ENCODE assay signal across 8 mouse cellular contexts in genomic region chr15:98001321-98002112, GRCm38 (mm10). TPM values are rescaled to one million over a fixed set of nuclear protein-coding genes. Genes with fewer than 3 reads are reported as not detected.
DNase-seq lines count a peak whose midpoint lies in the region; ATAC-seq lines count a peak whose summit lies in the region.

No protein-coding gene starts in this region.

- ATAC-seq in heart, embryonic 11.5 days (replicated peaks; ENCODE audit: insufficient number of reproducible peaks, low FRiP score, low TSS enrichment) = no peak
- peak; percentile 26 for ATAC-seq in forebrain, embryonic 15.5 days (replicated peaks)
- peak; percentile 31; the same call in 1 of the 2 replicates for ATAC-seq in kidney, embryonic 15.5 days (replicated peaks; ENCODE audit: low FRiP score)
- peak; percentile 12; the same call in 1 of the 2 replicates for ATAC-seq in midbrain, embryonic 16.5 days

- H3K36me3 ChIP-seq in heart, embryonic 11.5 days (ENCODE audit: control insufficient read depth, insufficient read depth, low read length) = no peaks in the 10 kb centered on the region
- no peaks in the 10 kb centered on the region for H3K36me3 ChIP-seq in forebrain, embryonic 15.5 days
- peaks cover 3% of the 10 kb centered on the region; the same call in 1 of the 2 replicates for H3K36me3 ChIP-seq in kidney, embryonic 15.5 days
- no peaks in the 10 kb centered on the region for H3K36me3 ChIP-seq in midbrain, embryonic 16.5 days (ENCODE audit: control insufficient read depth, insufficient read depth, low read length)

- H3K9ac ChIP-seq in heart, embryonic 11.5 days (ENCODE audit: low read depth, low read length) = peak overlapping the region; percentile 75
- H3K9ac ChIP-seq in forebrain, embryonic 15.5 days (replicated peaks) = peak overlapping the region; percentile 51
- H3K9ac ChIP-seq in kidney, embryonic 15.5 days = peak overlapping the region; percentile 1; the same call in 1 of the 2 replicates
- H3K9ac ChIP-seq in midbrain, embryonic 16.5 days (ENCODE audit: low read depth, low read length) = peak overlapping the region; percentile 62

- H3K4me1 ChIP-seq in heart, embryonic 11.5 days (ENCODE audit: control insufficient read depth, insufficient read depth, low read length) = peaks cover 38% of the 10 kb centered on the region
- peaks cover 79% of the 10 kb centered on the region for H3K4me1 ChIP-seq in forebrain, embryonic 15.5 days
- H3K4me1 ChIP-seq in kidney, embryonic 15.5 days = peaks cover 57% of the 10 kb centered on the region
- peaks cover 51% of the 10 kb centered on the region for H3K4me1 ChIP-seq in midbrain, embryonic 16.5 days (ENCODE audit: control insufficient read depth, insufficient read depth, low read length)

- peak overlapping the region; percentile 66 for H3K27ac ChIP-seq in heart, embryonic 11.5 days (ENCODE audit: low read depth, low read length)
- H3K27ac ChIP-seq in forebrain, embryonic 15.5 days (replicated peaks) = peak overlapping the region; percentile 81
- peak overlapping the region; percentile 11 for H3K27ac ChIP-seq in kidney, embryonic 15.5 days
- H3K27ac ChIP-seq in midbrain, embryonic 16.5 days (ENCODE audit: low read length) = peak overlapping the region; percentile 81

- no peak for DNase-seq in heart, postnatal 25 days (ENCODE audit: low spot score)
- no peak for DNase-seq in spleen, postnatal 4 days (ENCODE audit: low spot score in 2 of 2)
- DNase-seq in adrenal gland, adult 8-10 months = no peak
- no peak for DNase-seq in layer of hippocampus, adult 18-20 months (ENCODE audit: low spot score in 2 of 2)

- H3K9me3 ChIP-seq in heart, embryonic 11.5 days (replicated peaks; ENCODE audit: control insufficient read depth, low read length) = no peaks in the 10 kb centered on the region
- H3K9me3 ChIP-seq in forebrain, embryonic 15.5 days = no peaks in the 10 kb centered on the region
- no peaks in the 10 kb centered on the region for H3K9me3 ChIP-seq in kidney, embryonic 15.5 days (replicated peaks)
- H3K9me3 ChIP-seq in midbrain, embryonic 16.5 days (replicated peaks; ENCODE audit: control insufficient read depth, low read length, poor library complexity, severe bottlenecking) = no peaks in the 10 kb centered on the region

- H3K4me3 ChIP-seq in heart, embryonic 11.5 days (ENCODE audit: low read depth, low read length) = peak overlapping the region; percentile 57
- peak overlapping the region; percentile 44 for H3K4me3 ChIP-seq in forebrain, embryonic 15.5 days
- H3K4me3 ChIP-seq in kidney, embryonic 15.5 days (replicated peaks) = peak overlapping the region; percentile 44
- peak overlapping the region; percentile 43 for H3K4me3 ChIP-seq in midbrain, embryonic 16.5 days (ENCODE audit: low read depth, low read length)

- peaks cover 59% of the 10 kb centered on the region for H3K27me3 ChIP-seq in heart, embryonic 11.5 days (ENCODE audit: control insufficient read depth, insufficient read depth, low read length)
- H3K27me3 ChIP-seq in forebrain, embryonic 15.5 days = peaks cover 32% of the 10 kb centered on the region; the same call in 1 of the 2 replicates
- H3K27me3 ChIP-seq in kidney, embryonic 15.5 days = peaks cover 98% of the 10 kb centered on the region
- H3K27me3 ChIP-seq in midbrain, embryonic 16.5 days (ENCODE audit: control insufficient read depth, insufficient read depth, low read depth, low read length) = peaks cover 12% of the 10 kb centered on the region

- under 1% methylated on average over 37 of the region's 37 CpGs for WGBS in heart, embryonic 11.5 days (ENCODE audit: insufficient replicate concordance)
- WGBS in forebrain, embryonic 15.5 days = 1% methylated on average over 37 of the region's 37 CpGs
- WGBS in kidney, embryonic 15.5 days = 2% methylated on average over 37 of the region's 37 CpGs
- WGBS in midbrain, embryonic 16.5 days = 1% methylated on average over 37 of the region's 37 CpGs

- H3K4me2 ChIP-seq in heart, embryonic 11.5 days = peak overlapping the region; percentile 71
- H3K4me2 ChIP-seq in forebrain, embryonic 15.5 days (replicated peaks) = peak overlapping the region; percentile 66
- H3K4me2 ChIP-seq in kidney, embryonic 15.5 days = peak overlapping the region; percentile 79
- peak overlapping the region; percentile 91 for H3K4me2 ChIP-seq in midbrain, embryonic 16.5 days (ENCODE audit: low read length)

- intact Hi-C loops in heart, postnatal 25 days (cut with DNase I) = no loop called here

RNA-seq across cellular contexts. Expression of gene Col2a1, which starts 3.0 kb away (rescaled TPM):
- polyA plus RNA-seq in heart, embryonic 11.5 days (2014; fragmentation: Nextera tagmentation; extraction: Ambion mirVana) = 61.9 and 80.7 TPM in 2 replicates
- total RNA-seq in heart, postnatal 25 days (2021) = under 1 TPM; 0.36 to 0.52 TPM
- 25.6 and 25.8 TPM in 2 replicates for polyA plus RNA-seq in forebrain, embryonic 15.5 days (2015; fragmentation: Nextera tagmentation; extraction: Ambion mirVana)
- 18.9 and 27.0 TPM in 2 replicates for polyA plus RNA-seq in kidney, embryonic 15.5 days (2015; fragmentation: Nextera tagmentation; extraction: Ambion mirVana)
- 22.6 and 34.8 TPM in 2 replicates for polyA plus RNA-seq in midbrain, embryonic 16.5 days (2015; fragmentation: Nextera tagmentation; extraction: Ambion mirVana)
- under 1 TPM in 1 of 4 experiments, not detected in 3; 0.28 TPM for total RNA-seq in adrenal gland, adult 8-10 months (2022)
- 1 to 10 TPM; 1.3 to 1.6 TPM for total RNA-seq in layer of hippocampus, adult 18-20 months (2021)

RNA-seq across cellular contexts. Expression of gene Tmem106c, which starts 37.5 kb away (rescaled TPM):
- 30.1 and 34.9 TPM in 2 replicates for polyA plus RNA-seq in heart, embryonic 11.5 days (2014; fragmentation: Nextera tagmentation; extraction: Ambion mirVana)
- total RNA-seq in heart, postnatal 25 days (2021) = 10 to 100 TPM; 10.9 to 15.3 TPM
- polyA plus RNA-seq in forebrain, embryonic 15.5 days (2015; fragmentation: Nextera tagmentation; extraction: Ambion mirVana) = 60.8 and 66.2 TPM in 2 replicates
- polyA plus RNA-seq in kidney, embryonic 15.5 days (2015; fragmentation: Nextera tagmentation; extraction: Ambion mirVana) = 46.5 and 51.7 TPM in 2 replicates
- 52.5 and 57.2 TPM in 2 replicates for polyA plus RNA-seq in midbrain, embryonic 16.5 days (2015; fragmentation: Nextera tagmentation; extraction: Ambion mirVana)
- total RNA-seq in adrenal gland, adult 8-10 months (2022) = 10 to 100 TPM; 69.3 to 87.1 (median 77.0) TPM
- 10 to 100 TPM; 33.0 to 36.5 TPM for total RNA-seq in layer of hippocampus, adult 18-20 months (2021)

Comparison
In these comparisons a context has a peak if more than half of its experiments do, and no peak if none do; other contexts are left out.
1. H3K27ac ChIP-seq: peak in every context shown above with its lines; median percentile 81 in forebrain, embryonic 15.5 days; 81 in midbrain, embryonic 16.5 days; 66 in heart, embryonic 11.5 days; 11 in kidney, embryonic 15.5 days.
2. H3K9ac ChIP-seq: peak in every context shown above with its lines; median percentile 75 in heart, embryonic 11.5 days; 62 in midbrain, embryonic 16.5 days; 51 in forebrain, embryonic 15.5 days; 1 in kidney, embryonic 15.5 days.